Comparison of ENCODE assay signal across 20 mouse cellular contexts in genomic region chr9:113229391-113229790, GRCm38 (mm10).
DNase-seq lines count a peak whose midpoint lies in the region; ATAC-seq and TF ChIP-seq lines count a peak whose summit lies in the region.
"Had no signal": no experiment of that assay in that cellular context is flagged by ENCODE, and none has a peak within 500 bp of the region (broad histone marks: within the 10 kb centered on the region; RNA-seq: fewer than 3 reads in every experiment).

No protein-coding gene starts in this region.

- H3K9me3 ChIP-seq in hindbrain, embryonic 14.5 days (ENCODE audit: control insufficient read depth, low read length): 0 out of 2 replicates have a peak, but pooled peaks cover 8% of the 10 kb centered on the region
- peaks cover 9% of the 10 kb centered on the region; the same call in 1 of the 2 replicates for H3K9me3 ChIP-seq in liver, embryonic 12.5 days (replicated peaks)
- H3K9me3 ChIP-seq: embryonic facial prominence, embryonic 10.5 days; forebrain, embryonic 15.5 days had no signal

- TF ChIP-seq CTCF in embryonic fibroblast, embryonic 13.5 days (IDR thresholded peaks at IDR 0.05; ENCODE audit: borderline replicate concordance, insufficient read depth, low read length): no peak

- 86% methylated on average over 1 of the region's 1 CpGs for whole genome bisulfite sequencing in hindbrain, embryonic 14.5 days
- WGBS in liver, embryonic 12.5 days (ENCODE audit: insufficient replicate concordance): 59% methylated on average over 1 of the region's 1 CpGs

- no peak for TF ChIP-seq POLR2A in embryonic fibroblast, embryonic 13.5 days (IDR thresholded peaks at IDR 0.05; ENCODE audit: low read depth, low read length)

- no peak for ATAC-seq in hindbrain, embryonic 14.5 days (ENCODE audit: low FRiP score)
- no peak for ATAC-seq in liver, embryonic 12.5 days
- ATAC-seq: forebrain, embryonic 13.5 days; forebrain, embryonic 15.5 days; forebrain, postnatal 0 days had no signal

- no peak overlapping the region for H3K4me2 ChIP-seq in hindbrain, embryonic 14.5 days (replicated peaks)
- H3K4me2 ChIP-seq in liver, embryonic 12.5 days: no peak overlapping the region
- H3K4me2 ChIP-seq: embryonic facial prominence, embryonic 12.5 days; forebrain, embryonic 13.5 days; forebrain, embryonic 15.5 days had no signal

- H3K36me3 ChIP-seq in hindbrain, embryonic 14.5 days (replicated peaks; ENCODE audit: control insufficient read depth, insufficient read depth): no peaks in the 10 kb centered on the region
- no peaks in the 10 kb centered on the region for H3K36me3 ChIP-seq in liver, embryonic 12.5 days
- H3K36me3 ChIP-seq: embryonic facial prominence, embryonic 10.5 days; embryonic facial prominence, embryonic 12.5 days; forebrain, embryonic 15.5 days had no signal

- peak overlapping the region; percentile 78 for H3K27ac ChIP-seq in embryonic fibroblast, embryonic 13.5 days (ENCODE audit: insufficient read depth, low read length)
- H3K27ac ChIP-seq in hindbrain, embryonic 14.5 days: no peak overlapping the region
- no peak overlapping the region for H3K27ac ChIP-seq in liver, embryonic 12.5 days
- H3K27ac ChIP-seq: embryonic facial prominence, embryonic 10.5 days; embryonic facial prominence, embryonic 12.5 days; forebrain, embryonic 13.5 days; forebrain, embryonic 15.5 days had no signal

- H3K27me3 ChIP-seq in hindbrain, embryonic 14.5 days (ENCODE audit: control insufficient read depth, insufficient read depth, low read length): no peaks in the 10 kb centered on the region
- no peaks in the 10 kb centered on the region for H3K27me3 ChIP-seq in liver, embryonic 12.5 days (replicated peaks)
- H3K27me3 ChIP-seq: embryonic facial prominence, embryonic 12.5 days; forebrain, embryonic 13.5 days; forebrain, embryonic 15.5 days had no signal

- no peak overlapping the region for H3K4me3 ChIP-seq in embryonic fibroblast, embryonic 13.5 days (ENCODE audit: insufficient read depth, low read length)
- no peak overlapping the region for H3K4me3 ChIP-seq in hindbrain, embryonic 14.5 days (replicated peaks; ENCODE audit: low read length)
- no peak overlapping the region for H3K4me3 ChIP-seq in liver, embryonic 12.5 days
- H3K4me3 ChIP-seq: embryonic facial prominence, embryonic 10.5 days; embryonic facial prominence, embryonic 12.5 days; erythroblast, embryonic 14.5 days; forebrain, embryonic 13.5 days; forebrain, embryonic 15.5 days had no signal

- no peak overlapping the region for H3K9ac ChIP-seq in hindbrain, embryonic 14.5 days
- no peak overlapping the region for H3K9ac ChIP-seq in liver, embryonic 12.5 days
- H3K9ac ChIP-seq: embryonic facial prominence, embryonic 12.5 days; forebrain, embryonic 13.5 days; forebrain, embryonic 15.5 days; forebrain, postnatal 0 days had no signal

- no peaks in the 10 kb centered on the region; the same call in 1 of the 2 replicates for H3K4me1 ChIP-seq in embryonic fibroblast, embryonic 13.5 days (ENCODE audit: control insufficient read depth, insufficient read depth, low read length)
- no peaks in the 10 kb centered on the region for H3K4me1 ChIP-seq in hindbrain, embryonic 14.5 days (replicated peaks; ENCODE audit: control insufficient read depth, insufficient read depth, low read length)
- no peaks in the 10 kb centered on the region for H3K4me1 ChIP-seq in liver, embryonic 12.5 days
- H3K4me1 ChIP-seq: embryonic facial prominence, embryonic 10.5 days; embryonic facial prominence, embryonic 12.5 days; forebrain, embryonic 13.5 days; forebrain, embryonic 15.5 days had no signal

- peak; percentile 70 for DNase-seq in Muller cell, postnatal 12 days (ENCODE audit: inconsistent ontology term)
- peak; percentile 5 for DNase-seq in NIH3T3 (ENCODE audit: low read depth)
- no peak for DNase-seq in hindbrain, embryonic 14.5 days (ENCODE audit: low spot score)
- DNase-seq in kidney, adult 11 months: no peak
- DNase-seq: adrenal gland, adult 2 months; adrenal gland, postnatal 10 days; adrenal gland, postnatal 25 days; cerebellum, adult 11-12 months; cerebellum, adult 2 months; cerebellum, adult 9-10 months; cerebellum, postnatal 10 days; cerebellum, postnatal 25 days; forebrain, postnatal 0 days had no signal

Comparison
In these comparisons a context has a peak if more than half of its experiments do, and no peak if none do; other contexts are left out.
1. DNase-seq: peak in Muller cell, postnatal 12 days (single experiment) and NIH3T3 (single experiment); none in hindbrain, embryonic 14.5 days (single experiment) and kidney, adult 11 months (single experiment).